Mouse (Mus musculus) thymus, adult 2 months (tissue): ENCODE measurements around the gene Fam92b. TPM values are rescaled to one million over a fixed set of nuclear protein-coding genes. Genes with fewer than 3 reads are reported as not detected.

Source experiments
- DNase-seq: peaks from one replicate; pipeline ENCODE4 v3.0.0; 2021
- H3K27ac ChIP-seq: fragments of 200-500 bp; 2 replicates; pipeline ENCODE4 v1.5.1; 2012; ENCODE audit warnings: low read length, control low read depth; ENCODE audit not compliant: control insufficient read depth, insufficient read depth
- H3K27me3 ChIP-seq: fragments of 200-500 bp; 2 replicates; pipeline ENCODE4 v1.6.1; 2012; ENCODE audit warnings: mild to moderate bottlenecking, low read length, moderate library complexity, mixed read lengths; ENCODE audit not compliant: control insufficient read depth, insufficient read depth
- H3K36me3 ChIP-seq: fragments of 200-500 bp; 2 replicates; pipeline ENCODE4 v1.6.1; 2012; ENCODE audit warnings: mild to moderate bottlenecking, low read length, moderate library complexity; ENCODE audit not compliant: control insufficient read depth, insufficient read depth
- H3K4me1 ChIP-seq: fragments of 200-500 bp; replicated peaks from 2 replicates; pipeline ENCODE4 v1.6.1; 2012; ENCODE audit warnings: low read length; ENCODE audit not compliant: control insufficient read depth, insufficient read depth
- H3K4me3 ChIP-seq: fragments of 200-500 bp; 2 replicates; pipeline ENCODE4 v1.5.1; 2012; ENCODE audit warnings: mild to moderate bottlenecking, low read length, control low read depth, moderate library complexity; ENCODE audit not compliant: control insufficient read depth, insufficient read depth
- CTCF ChIP-seq: fragments of 200-500 bp; IDR thresholded peaks from 2 replicates; pipeline ENCODE4 v1.5.1; 2012; ENCODE audit warnings: mild to moderate bottlenecking, control low read depth, low read length, moderate library complexity, borderline replicate concordance; ENCODE audit not compliant: control insufficient read depth, poor library complexity, insufficient read depth; ENCODE audit errors: extremely low read depth
- POLR2A ChIP-seq: fragments of 200-500 bp; IDR thresholded peaks from 2 replicates; pipeline ENCODE4 v1.6.1; 2012; ENCODE audit warnings: mild to moderate bottlenecking, low read length, control low read depth, moderate library complexity; ENCODE audit not compliant: control insufficient read depth, poor library complexity, insufficient read depth; ENCODE audit errors: extremely low read depth
- whole genome bisulfite sequencing: fragments of 180-500 bp; shearing (Covaris S2); methylation state at CpG from one replicate; pipeline ENCODE4 v1.1.7; 2018; 5-methylcytosine and 5-hydroxymethylcytosine counted together
- polyA plus RNA-seq: library from polyadenylated mRNA; depleted of rRNA; stranded (reverse); fragments of >200 nt; gene quantifications from 2 replicates; pipeline ENCODE4 v1.2.3, GENCODE M21; 2012; rRNA removed

Fam92b gene
- polyA plus RNA-seq, 1 experiment: 0.39 TPM

GRCm38 (mm10) chr8:120119931-120120330, 57.3 kb downstream of the Fam92b start:
- Histone ChIP-seq H3K4me1 (peaks cover 4% of the 10 kb centered on the region; the same call in 1 of the 2 replicates), H3K4me3 (no peak overlapping the region), H3K27me3 (peaks cover 6% of the 10 kb centered on the region; the same call in 1 of the 2 replicates), H3K27ac (no peak overlapping the region), H3K36me3 (no peaks in the 10 kb centered on the region)
- no peak for DNase-seq
- 22% methylated on average over 6 of the region's 6 CpGs for WGBS
- TF ChIP-seq CTCF (no peak), POLR2A (no peak)

- Histone ChIP-seq H3K27me3 (peaks cover 11% of the 10 kb centered on the region; the same call in 1 of the 2 replicates), H3K4me3 (no peak overlapping the region), H3K36me3 (no peaks in the 10 kb centered on the region), H3K4me1 (peaks cover 6% of the 10 kb centered on the region), H3K27ac (no peak overlapping the region)
- DNase-seq: no peak
- no peak for TF ChIP-seq POLR2A
- TF ChIP-seq CTCF: no peak
- WGBS: 68% methylated on average over 3 of the region's 3 CpGs
Measured at GRCm38 (mm10) chr8:120119429-120119828, 57.8 kb downstream of the Fam92b start.

GRCm38 (mm10) chr8:120118847-120119246, 58.4 kb downstream of the Fam92b start:
- H3K27ac ChIP-seq: no peak overlapping the region
- DNase-seq: no peak
- TF ChIP-seq CTCF (no peak), POLR2A (no peak)
- peaks cover 12% of the 10 kb centered on the region; the same call in 1 of the 2 replicates for H3K27me3 ChIP-seq
- H3K4me1 ChIP-seq: peaks cover 10% of the 10 kb centered on the region
- no peak overlapping the region for H3K4me3 ChIP-seq
- no peaks in the 10 kb centered on the region for H3K36me3 ChIP-seq
- 81% methylated on average over 5 of the region's 5 CpGs for WGBS

GRCm38 (mm10) chr8:120118162-120118561, 59.1 kb downstream of the Fam92b start:
- H3K4me3 ChIP-seq: no peak overlapping the region
- WGBS: 87% methylated on average over 9 of the region's 9 CpGs
- peaks cover 13% of the 10 kb centered on the region for H3K4me1 ChIP-seq
- TF ChIP-seq CTCF (no peak), POLR2A (no peak)
- H3K27ac ChIP-seq: no peak overlapping the region
- DNase-seq: no peak
- peaks cover 12% of the 10 kb centered on the region; the same call in 1 of the 2 replicates for H3K27me3 ChIP-seq
- H3K36me3 ChIP-seq: no peaks in the 10 kb centered on the region

GRCm38 (mm10) chr8:120116600-120116999, 60.7 kb downstream of the Fam92b start:
- no peaks in the 10 kb centered on the region for H3K36me3 ChIP-seq
- H3K27ac ChIP-seq: no peak overlapping the region
- H3K4me3 ChIP-seq: no peak overlapping the region
- 86% methylated on average over 7 of the region's 7 CpGs for WGBS
- DNase-seq: no peak
- H3K4me1 ChIP-seq: peaks cover 15% of the 10 kb centered on the region
- peaks cover 12% of the 10 kb centered on the region; the same call in 1 of the 2 replicates for H3K27me3 ChIP-seq
- no peak for TF ChIP-seq POLR2A
- no peak for TF ChIP-seq CTCF

Other genes with a start within 250 kb of the Fam92b start
- gene Crispld2, start 185.0 kb downstream of the Fam92b start, polyA plus RNA-seq: 7.6 TPM in 2 replicates
- 93.4 and 94.2 TPM in 2 replicates for gene Zdhhc7, start 76.0 kb downstream of the Fam92b start, polyA plus RNA-seq
- 4.9 and 8.6 TPM in 2 replicates for gene 6430548M08Rik, start 63.3 kb downstream of the Fam92b start, polyA plus RNA-seq
- gene Gse1, start 51.0 kb upstream of the Fam92b start, polyA plus RNA-seq: 202 and 226 TPM in 2 replicates